Mouse (Mus musculus) stomach, postnatal 0 days (tissue): ENCODE results near the gene Gm21983. TPM values are rescaled to one million over a fixed set of nuclear protein-coding genes. Genes with fewer than 3 reads are reported as not detected.

Experiments used
- ATAC-seq: fragments of 200-750 bp; cut with Nextera tagmentation; 2 replicates; pipeline ENCODE4 v1.8.0; 2017; ENCODE audit not compliant: low FRiP score, low TSS enrichment
- DNase-seq: peaks from one replicate; pipeline ENCODE4 v3.0.0-alpha.2; 2016; ENCODE audit warnings: low spot score
- H3K27ac ChIP-seq: fragments of 300-500 bp; sonication (generic); replicated peaks from 2 replicates; pipeline ENCODE4 v1.5.1; 2014; ENCODE audit warnings: mild to moderate bottlenecking, control low read depth
- H3K27me3 ChIP-seq: fragments of 300-500 bp; sonication (generic); 2 replicates; pipeline ENCODE4 v1.6.1; 2014; ENCODE audit warnings: low read length; ENCODE audit not compliant: control insufficient read depth, insufficient read depth
- H3K36me3 ChIP-seq: fragments of 300-500 bp; sonication (generic); 2 replicates; pipeline ENCODE4 v1.6.1; 2014; ENCODE audit warnings: low read length, mixed read lengths; ENCODE audit not compliant: control insufficient read depth, insufficient read depth
- H3K4me1 ChIP-seq: fragments of 300-500 bp; sonication (generic); replicated peaks from 2 replicates; pipeline ENCODE4 v1.6.1; 2014; ENCODE audit warnings: antibody characterized with exemption; ENCODE audit not compliant: control insufficient read depth, insufficient read depth
- H3K4me2 ChIP-seq: fragments of 300-500 bp; sonication (generic); replicated peaks from 2 replicates; pipeline ENCODE4 v1.6.1; 2014; ENCODE audit warnings: low read depth, mild to moderate bottlenecking, control low read depth, moderate library complexity
- H3K4me3 ChIP-seq: fragments of 300-500 bp; sonication (generic); 2 replicates; pipeline ENCODE4 v1.5.1; 2014; ENCODE audit warnings: low read depth, low read length, control low read depth
- H3K9ac ChIP-seq: fragments of 300-500 bp; sonication (generic); 2 replicates; pipeline ENCODE4 v1.6.1; 2014; ENCODE audit warnings: mild to moderate bottlenecking, low read length, control low read depth, mixed read lengths
- H3K9me3 ChIP-seq: fragments of 300-500 bp; sonication (generic); 2 replicates; pipeline ENCODE4 v1.6.1; 2016; ENCODE audit warnings: low read length; ENCODE audit not compliant: control insufficient read depth
- CTCF ChIP-seq: IDR thresholded peaks from 2 replicates; pipeline ENCODE4 v1.5.1; 2016; ENCODE audit warnings: antibody characterized with exemption, low read depth, mild to moderate bottlenecking, moderate library complexity
- EP300 ChIP-seq: optimal IDR thresholded peaks from 2 replicates; pipeline ENCODE3; 2016; ENCODE audit warnings: antibody characterized with exemption
- WGBS: fragments of 180-500 bp; shearing (Covaris S2); extraction: QIAGEN DNeasy Blood & Tissue Kit; methylation state at CpG from one replicate; pipeline ENCODE4 v1.1.7; 2014; 5-methylcytosine and 5-hydroxymethylcytosine counted together
- polyA plus RNA-seq: library from polyadenylated mRNA; unstranded; fragments of >200 nt; fragmentation: Nextera tagmentation; extraction: Ambion mirVana; gene quantifications from 2 replicates; pipeline ENCODE4 v1.2.1, GENCODE M21; 2015

The Gm21983 gene
- polyA plus RNA-seq, 1 experiment from 2014 or later = not detected

- 56% methylated on average over 3 of the region's 3 CpGs for WGBS
- Histone ChIP-seq H3K36me3 (peaks cover 25% of the 10 kb centered on the region), H3K4me1 (no peaks in the 10 kb centered on the region), H3K4me3 (no peak overlapping the region), H3K9ac (no peak overlapping the region), H3K9me3 (no peaks in the 10 kb centered on the region), H3K27ac (no peak overlapping the region), H3K27me3 (no peaks in the 10 kb centered on the region), H3K4me2 (no peak overlapping the region)
- DNase-seq (peak; percentile 61), ATAC-seq (no peak)
- TF ChIP-seq EP300 (no peak), CTCF (peak; percentile 80)
Measured at GRCm38 (mm10) chr7:27184964-27185363, 4.1 kb upstream of the Gm21983 start.

GRCm38 (mm10) chr7:27182498-27182897 is 1.6 kb upstream of the Gm21983 start:
- Histone ChIP-seq H3K9me3 (no peaks in the 10 kb centered on the region), H3K9ac (no peak overlapping the region), H3K4me1 (no peaks in the 10 kb centered on the region; the same call in 1 of the 2 replicates), H3K27me3 (no peaks in the 10 kb centered on the region), H3K4me2 (no peak overlapping the region), H3K36me3 (peaks cover 14% of the 10 kb centered on the region), H3K27ac (no peak overlapping the region), H3K4me3 (no peak overlapping the region)
- TF ChIP-seq CTCF = no peak
- TF ChIP-seq EP300 = no peak
- DNase-seq = no peak
- ATAC-seq = no peak
- WGBS = 53% methylated on average over 1 of the region's 1 CpGs

GRCm38 (mm10) chr7:27180036-27180435 is 850 bp downstream of the Gm21983 start:
- Histone ChIP-seq H3K4me2 (no peak overlapping the region), H3K27me3 (no peaks in the 10 kb centered on the region), H3K27ac (no peak overlapping the region), H3K36me3 (peaks cover 2% of the 10 kb centered on the region; the same call in 1 of the 2 replicates), H3K4me1 (no peaks in the 10 kb centered on the region; the same call in 1 of the 2 replicates), H3K9ac (no peak overlapping the region), H3K4me3 (no peak overlapping the region), H3K9me3 (no peaks in the 10 kb centered on the region)
- ATAC-seq (no peak), DNase-seq (peak; percentile 64)
- TF ChIP-seq EP300 = no peak
- no peak for TF ChIP-seq CTCF
- WGBS = 33% methylated on average over 5 of the region's 5 CpGs

- WGBS = 41% methylated on average over 16 of the region's 16 CpGs
- Histone ChIP-seq H3K4me1 (no peaks in the 10 kb centered on the region; the same call in 1 of the 2 replicates), H3K36me3 (no peaks in the 10 kb centered on the region; the same call in none of the 2 replicates), H3K4me3 (peak overlapping the region; percentile 72), H3K9ac (0 out of 2 replicates have a peak overlapping the region, but pooled peaks have one; percentile 9), H3K27me3 (no peaks in the 10 kb centered on the region), H3K4me2 (peak overlapping the region; percentile 52), H3K9me3 (no peaks in the 10 kb centered on the region), H3K27ac (peak overlapping the region; percentile 67)
- no peak for DNase-seq
- no peak for ATAC-seq
- TF ChIP-seq CTCF (no peak), EP300 (no peak)
Measured at GRCm38 (mm10) chr7:27179217-27179918, 1.5 kb downstream of the Gm21983 start.

GRCm38 (mm10) chr7:27178324-27179216 is 2.3 kb downstream of the Gm21983 start, which contains the start of gene Rab4b:
Gene Rab4b (minus strand): TSS chr7:27178896.
- Histone ChIP-seq H3K9ac (peak within 1 kb of the TSS; percentile 68), H3K4me3 (peak within 1 kb of the TSS; percentile 72), H3K4me2 (peak within 1 kb of the TSS; percentile 55), H3K4me1 (no peaks in the 10 kb centered on the region; the same call in 1 of the 2 replicates), H3K36me3 (peaks cover 4% of the 10 kb centered on the region; the same call in 1 of the 2 replicates), H3K27me3 (no peaks in the 10 kb centered on the region), H3K9me3 (no peaks in the 10 kb centered on the region), H3K27ac (peak within 1 kb of the TSS; percentile 93)
- peak; percentile 50 for TF ChIP-seq EP300
- TF ChIP-seq CTCF = peak; percentile 79
- DNase-seq (peak; percentile 100), ATAC-seq (peak; percentile 98)
- WGBS = under 1% methylated on average over 50 of the region's 53 CpGs
